Mouse (Mus musculus): Measurements from ENCODE around the gene Ovgp1. TPM values are rescaled to one million over a fixed set of nuclear protein-coding genes. Genes with fewer than 3 reads are reported as not detected.
"Not testable (repeated sequence)": the region's sequence is repeated elsewhere in the genome, so short reads cannot be mapped to it uniquely, and the experiment has no call there.

The Ovgp1 gene
- total RNA-seq, 2 experiments from 2014 or later = 0.17 to 0.29 TPM

- intact Hi-C loops (cut with DNase I); DNase-seq (ENCODE audit: low spot score): not testable (repeated sequence)
Observed at GRCm38 (mm10) chr3:105989611-105990010, 16.1 kb downstream of the Ovgp1 start.

GRCm38 (mm10) chr3:105991653-105992283 is 18.3 kb downstream of the Ovgp1 start:
- intact Hi-C loops (cut with DNase I) = loop anchor here (2.0 kb wide), 1 partner anchor 457 kb away; no protein-coding TSS in a partner anchor
- DNase-seq (ENCODE audit: low spot score) = no peak

DNA sequence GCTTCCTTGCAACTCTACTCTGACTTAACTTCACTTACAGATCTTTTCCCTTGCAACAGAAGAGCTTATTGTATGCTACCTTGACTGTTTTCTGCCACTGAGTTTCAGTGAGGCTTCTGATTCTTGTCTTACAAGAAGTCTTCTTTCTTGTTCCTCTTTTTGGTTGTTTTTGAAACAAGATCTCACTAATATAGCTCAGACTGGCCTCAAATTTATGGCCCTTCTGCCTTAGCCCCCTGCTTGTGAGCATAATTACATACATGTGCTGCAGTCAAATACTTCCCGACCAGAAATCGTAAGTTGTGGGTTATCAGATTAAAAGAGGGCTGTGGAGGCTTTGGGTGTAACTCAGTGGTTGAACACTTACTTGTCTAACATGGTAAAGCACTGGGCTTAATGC is 21.2 kb downstream of the Ovgp1 start:
- DNase-seq (ENCODE audit: low spot score) = no peak
- intact Hi-C loops (cut with DNase I) = no loop called here

DNA sequence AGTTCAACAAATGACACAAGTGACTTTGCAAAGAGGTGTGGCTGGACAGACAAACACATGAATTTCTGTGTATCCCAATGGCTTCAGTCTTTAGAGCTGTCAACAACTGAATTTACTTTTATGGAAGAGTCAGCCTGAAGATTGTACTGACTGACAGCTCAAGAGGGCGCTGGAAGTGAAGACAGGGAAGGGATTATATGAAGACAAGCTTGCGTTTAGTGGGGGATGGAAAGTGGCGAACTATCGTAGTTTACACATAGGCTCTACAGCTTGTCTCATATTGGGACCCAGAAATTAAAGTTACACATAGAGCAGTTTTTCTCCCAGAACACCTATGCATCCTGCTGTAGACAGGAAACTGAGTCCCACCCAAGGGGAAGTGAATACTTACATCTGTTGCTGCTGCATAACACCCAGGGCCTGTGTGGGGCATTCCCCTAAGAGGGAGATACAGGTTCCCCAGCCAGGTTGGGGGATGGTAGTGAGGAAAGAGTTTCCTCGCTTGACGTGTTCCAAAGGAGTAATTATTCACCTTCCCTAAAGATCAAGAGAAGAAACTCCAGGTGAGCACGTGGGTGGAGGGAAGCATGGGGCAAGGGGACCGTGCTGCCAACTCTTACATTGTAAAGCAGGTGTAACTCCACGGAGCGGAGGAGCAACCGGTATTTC is 27.3 kb downstream of the Ovgp1 start:
- intact Hi-C loops (cut with DNase I) = no loop called here
- DNase-seq (ENCODE audit: low spot score) = no peak

- DNase-seq (ENCODE audit: low spot score) = no peak
- intact Hi-C loops (cut with DNase I) = no loop called here
Observed at GRCm38 (mm10) chr3:106001416-106002370, 28.2 kb downstream of the Ovgp1 start.

DNA sequence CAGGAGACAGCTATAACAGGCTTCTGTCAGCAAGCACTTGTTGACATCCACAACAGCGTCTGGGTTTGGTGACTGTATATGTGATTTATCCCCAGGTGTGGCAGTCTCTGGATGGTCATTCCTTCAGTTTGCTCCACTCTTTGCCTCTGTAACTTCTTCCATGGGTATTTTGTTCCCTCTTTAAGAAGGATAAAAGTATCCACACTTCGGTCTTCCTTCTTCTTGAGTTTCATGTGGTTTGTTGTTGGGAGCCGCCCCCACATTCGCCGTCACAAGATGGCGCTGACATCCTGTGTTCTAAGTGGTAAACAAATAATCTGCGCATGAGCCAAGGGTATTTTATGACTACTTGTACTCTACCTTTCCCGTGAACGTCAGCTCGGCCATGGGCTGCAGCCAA is 29.8 kb downstream of the Ovgp1 start:
- intact Hi-C loops (cut with DNase I) = not testable (repeated sequence)

GRCm38 (mm10) chr3:106014546-106014945 is 41.0 kb downstream of the Ovgp1 start, which contains the start of gene Pifo:
Pifo (minus strand) TSS chr3:106014646.
- intact Hi-C loops (cut with DNase I) = no loop called here
- no peak for DNase-seq (ENCODE audit: low spot score)

More for the DNA sequence above, 29.8 kb downstream of the Ovgp1 start:
- not testable (repeated sequence) for DNase-seq (ENCODE audit: low spot score)

DNA sequence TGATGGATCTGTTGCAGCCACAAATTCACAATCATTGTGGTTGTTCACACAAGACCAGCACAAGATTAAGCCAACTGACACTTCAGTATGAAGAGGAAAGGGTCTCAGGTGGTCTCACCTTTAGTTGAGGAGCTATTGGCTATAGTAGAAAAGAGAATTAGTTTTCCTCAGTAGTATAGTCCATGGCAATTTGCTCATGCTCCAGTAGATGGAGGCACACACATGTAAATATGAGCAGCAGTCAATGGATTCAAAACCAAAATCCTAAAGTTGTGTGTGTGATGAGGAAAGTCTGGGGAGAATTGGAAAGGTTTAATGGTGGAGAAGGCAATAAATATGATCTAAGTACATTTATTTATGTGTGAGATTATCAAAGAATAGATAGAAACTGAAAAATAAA is 48.3 kb downstream of the Ovgp1 start:
- DNase-seq (ENCODE audit: low spot score) = no peak
- intact Hi-C loops (cut with DNase I) = no loop called here

DNA sequence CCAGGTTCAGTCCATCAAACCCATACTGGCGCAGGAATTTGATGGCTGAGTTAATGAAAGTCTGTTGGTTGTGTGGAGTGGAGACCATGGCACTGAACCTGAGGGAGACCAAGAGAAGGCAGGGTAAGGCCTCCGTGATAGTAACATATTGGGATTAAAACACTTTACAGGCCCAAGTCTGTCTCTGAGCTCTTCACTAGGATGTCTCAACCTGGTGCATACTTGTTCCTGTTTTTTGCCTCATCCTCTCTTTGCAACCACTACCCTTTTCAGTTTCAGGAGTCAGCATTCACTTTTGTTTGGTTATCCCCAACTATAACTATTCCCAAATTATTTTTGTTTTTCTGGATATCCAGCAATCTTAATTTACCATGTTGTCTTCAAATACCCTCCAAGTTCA is 50.6 kb downstream of the Ovgp1 start:
- no peak for DNase-seq (ENCODE audit: low spot score)
- intact Hi-C loops (cut with DNase I) = no loop called here

- DNase-seq (ENCODE audit: low spot score) = no peak
- intact Hi-C loops (cut with DNase I) = no loop called here
Observed at GRCm38 (mm10) chr3:106032781-106033180, 59.3 kb downstream of the Ovgp1 start, which contains the start of gene Chil5. Chil5 (minus strand) TSS chr3:106032814.

Other genes starting within 250 kb of the Ovgp1 start
- 100 to 1,000 TPM; 103 to 105 TPM for gene Rap1a, start 172.4 kb upstream of the Ovgp1 start, total RNA-seq (2021)
- under 1 TPM; 0.21 to 0.25 TPM for gene Adora3, start 102.9 kb upstream of the Ovgp1 start, total RNA-seq (2021)
- not detected for gene Tmigd3, start 102.8 kb upstream of the Ovgp1 start, total RNA-seq (2021)
- under 1 TPM; 0.60 to 0.84 TPM for gene I830077J02Rik, start 41.0 kb upstream of the Ovgp1 start, total RNA-seq (2021)
- 10 to 100 TPM; 43.5 to 44.9 TPM for gene Wdr77, start 14.3 kb upstream of the Ovgp1 start, total RNA-seq (2021)
- gene Atp5f1, start 13.6 kb upstream of the Ovgp1 start, total RNA-seq (2021) = 1,000 to 10,000 TPM; 1,206 to 1,242 TPM
- not detected for gene Pifo, start 40.9 kb downstream of the Ovgp1 start, total RNA-seq (2021)
- not detected for gene Chil5, start 59.1 kb downstream of the Ovgp1 start, total RNA-seq (2021)
- not detected for gene Chia1, start 139.5 kb downstream of the Ovgp1 start, total RNA-seq (2021)
- gene Chil3, start 193.9 kb downstream of the Ovgp1 start, total RNA-seq (2021) = under 1 TPM in 1 of 2 experiments, not detected in 1; 0.22 TPM
- gene Chil4, start 245.8 kb downstream of the Ovgp1 start, total RNA-seq (2021) = not detected

All from heart, postnatal 25 days (tissue).